Mouse (Mus musculus) lung, embryonic 16.5 days (tissue): ENCODE measurements at regions not wholly inside any gene's neighbourhood (a gene's known extent, or its start where the extent isn't known, plus 50 kb on each side); places are given as distances from the start of the nearest gene placed in this dataset.
"Not testable (repeated sequence)": the region's sequence is repeated elsewhere in the genome, so short reads cannot be mapped to it uniquely, and the experiment has no call there.

Source experiments
- ATAC-seq: fragments of 200-750 bp; cut with Nextera tagmentation; 2 replicates; pipeline ENCODE4 v1.8.0; 2017; ENCODE audit warnings: low read depth, mild to moderate bottlenecking, moderate library complexity
- H3K27ac ChIP-seq: fragments of 300-500 bp; sonication (generic); 2 replicates; pipeline ENCODE4 v1.5.1; 2014; ENCODE audit warnings: mild to moderate bottlenecking, control low read depth, low read length
- H3K27me3 ChIP-seq: fragments of 300-500 bp; sonication (generic); 2 replicates; pipeline ENCODE4 v1.6.1; 2014; ENCODE audit warnings: low read depth, low read length, mixed read lengths; ENCODE audit not compliant: control insufficient read depth, insufficient read depth
- H3K36me3 ChIP-seq: fragments of 300-500 bp; sonication (generic); 2 replicates; pipeline ENCODE4 v1.6.1; 2014; ENCODE audit warnings: low read length; ENCODE audit not compliant: control insufficient read depth, insufficient read depth
- H3K4me1 ChIP-seq: fragments of 300-500 bp; sonication (generic); replicated peaks from 2 replicates; pipeline ENCODE4 v1.6.1; 2014; ENCODE audit warnings: low read length, mixed read lengths; ENCODE audit not compliant: control insufficient read depth, insufficient read depth
- H3K4me2 ChIP-seq: fragments of 300-500 bp; sonication (generic); 2 replicates; pipeline ENCODE4 v1.6.1; 2014; ENCODE audit warnings: low read depth, low read length, control low read depth
- H3K4me3 ChIP-seq: fragments of 300-500 bp; sonication (generic); 2 replicates; pipeline ENCODE4 v1.5.1; 2014; ENCODE audit warnings: mild to moderate bottlenecking, low read length, control low read depth
- H3K9ac ChIP-seq: fragments of 300-500 bp; sonication (generic); 2 replicates; pipeline ENCODE4 v1.6.1; 2014; ENCODE audit warnings: low read length, control low read depth
- H3K9me3 ChIP-seq: fragments of 300-500 bp; sonication (generic); 2 replicates; pipeline ENCODE4 v1.6.1; 2016; ENCODE audit warnings: low read length; ENCODE audit not compliant: control insufficient read depth
- WGBS: fragments of 180-500 bp; shearing (Covaris S2); extraction: QIAGEN DNeasy Blood & Tissue Kit; methylation state at CpG from one replicate; pipeline ENCODE4 v1.1.7; 2014; 5-methylcytosine and 5-hydroxymethylcytosine counted together

GRCm38 (mm10) chr2:79009791-79010190 is 141.9 kb downstream of the Ube2e3 start:
- H3K9me3 ChIP-seq, result no peaks in the 10 kb centered on the region
- H3K4me3 ChIP-seq, result no peak overlapping the region
- no peaks in the 10 kb centered on the region; the same call in 1 of the 2 replicates for H3K4me1 ChIP-seq
- no peaks in the 10 kb centered on the region for H3K27me3 ChIP-seq
- WGBS, result 42% methylated on average over 2 of the region's 2 CpGs
- no peaks in the 10 kb centered on the region for H3K36me3 ChIP-seq
- H3K4me2 ChIP-seq, result no peak overlapping the region
- no peak for ATAC-seq
- no peak overlapping the region for H3K9ac ChIP-seq
- H3K27ac ChIP-seq, result no peak overlapping the region

DNA sequence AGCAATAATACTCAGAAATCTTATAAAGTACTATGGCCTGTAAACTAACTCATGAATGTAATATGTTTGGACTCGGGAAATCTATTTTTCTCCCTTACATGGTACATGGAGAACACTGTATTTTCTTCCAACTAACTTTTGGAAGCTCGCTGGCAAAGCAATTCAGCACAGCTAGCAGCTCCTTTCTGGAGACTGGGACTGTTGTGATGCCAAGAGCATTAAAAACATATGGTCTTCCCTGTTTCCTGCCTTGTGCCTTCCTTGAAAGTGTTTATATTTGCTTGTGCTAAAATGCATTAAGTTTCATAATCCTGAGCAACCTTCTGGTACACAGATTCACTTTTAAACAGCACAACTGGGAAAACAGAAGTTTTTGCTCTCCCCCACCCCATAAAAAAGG is 142.3 kb downstream of the Ube2e3 start:
- no peak overlapping the region for H3K4me3 ChIP-seq
- H3K9me3 ChIP-seq, result no peaks in the 10 kb centered on the region
- H3K4me2 ChIP-seq, result no peak overlapping the region
- no peaks in the 10 kb centered on the region; the same call in 1 of the 2 replicates for H3K4me1 ChIP-seq
- no peaks in the 10 kb centered on the region for H3K36me3 ChIP-seq
- no peak overlapping the region for H3K9ac ChIP-seq
- H3K27ac ChIP-seq, result no peak overlapping the region
- no peaks in the 10 kb centered on the region for H3K27me3 ChIP-seq
- WGBS, result 52% methylated on average over 2 of the region's 2 CpGs
- 0 out of 2 replicates have a peak, but pooled peaks have one; percentile 15 for ATAC-seq

- no peak overlapping the region for H3K4me2 ChIP-seq
- no peaks in the 10 kb centered on the region for H3K36me3 ChIP-seq
- no peak overlapping the region for H3K9ac ChIP-seq
- no peaks in the 10 kb centered on the region for H3K9me3 ChIP-seq
- no peaks in the 10 kb centered on the region for H3K27me3 ChIP-seq
- WGBS, result 60% methylated on average over 4 of the region's 4 CpGs
- H3K4me1 ChIP-seq, result no peaks in the 10 kb centered on the region
- H3K4me3 ChIP-seq, result no peak overlapping the region
- peak; percentile 65 for ATAC-seq
- H3K27ac ChIP-seq, result no peak overlapping the region
These were observed 151.0 kb downstream of the Ube2e3 start for GRCm38 (mm10) chr2:79018732-79019423.

DNA sequence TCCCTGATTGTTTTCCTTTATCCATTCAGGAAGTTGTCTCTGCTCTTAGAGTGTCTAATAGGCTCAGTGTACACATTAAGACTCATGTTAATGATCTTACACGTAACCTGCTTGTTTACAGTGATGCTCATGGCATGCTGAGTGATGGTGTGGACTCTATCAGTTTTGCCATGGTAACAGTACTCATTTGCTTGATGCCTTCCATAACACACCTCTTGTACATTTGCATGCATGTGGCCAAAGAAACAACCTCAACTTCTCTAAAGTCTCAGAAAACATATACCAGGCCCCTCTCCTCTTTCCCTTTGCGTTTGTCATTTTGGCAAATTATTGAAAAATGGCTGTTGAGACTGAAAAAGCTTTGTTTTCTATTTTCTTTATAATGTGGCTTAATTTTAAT is 155.0 kb downstream of the Ube2e3 start:
- Histone ChIP-seq H3K4me2 (no peak overlapping the region), H3K27ac (no peak overlapping the region), H3K27me3 (no peaks in the 10 kb centered on the region), H3K9ac (no peak overlapping the region), H3K9me3 (no peaks in the 10 kb centered on the region), H3K36me3 (no peaks in the 10 kb centered on the region), H3K4me3 (no peak overlapping the region), H3K4me1 (no peaks in the 10 kb centered on the region)
- no peak for ATAC-seq
- WGBS, result 82% methylated on average over 2 of the region's 2 CpGs

- no peak for ATAC-seq
- Histone ChIP-seq H3K9ac (no peak overlapping the region), H3K9me3 (no peaks in the 10 kb centered on the region), H3K4me3 (no peak overlapping the region), H3K27me3 (no peaks in the 10 kb centered on the region), H3K27ac (no peak overlapping the region), H3K4me2 (no peak overlapping the region), H3K4me1 (no peaks in the 10 kb centered on the region), H3K36me3 (no peaks in the 10 kb centered on the region)
- 68% methylated on average over 4 of the region's 4 CpGs for WGBS
These were observed 157.8 kb downstream of the Ube2e3 start for GRCm38 (mm10) chr2:79025678-79026077.

GRCm38 (mm10) chr2:79030990-79031389 is 163.1 kb downstream of the Ube2e3 start:
- no peak overlapping the region for H3K27ac ChIP-seq

DNA sequence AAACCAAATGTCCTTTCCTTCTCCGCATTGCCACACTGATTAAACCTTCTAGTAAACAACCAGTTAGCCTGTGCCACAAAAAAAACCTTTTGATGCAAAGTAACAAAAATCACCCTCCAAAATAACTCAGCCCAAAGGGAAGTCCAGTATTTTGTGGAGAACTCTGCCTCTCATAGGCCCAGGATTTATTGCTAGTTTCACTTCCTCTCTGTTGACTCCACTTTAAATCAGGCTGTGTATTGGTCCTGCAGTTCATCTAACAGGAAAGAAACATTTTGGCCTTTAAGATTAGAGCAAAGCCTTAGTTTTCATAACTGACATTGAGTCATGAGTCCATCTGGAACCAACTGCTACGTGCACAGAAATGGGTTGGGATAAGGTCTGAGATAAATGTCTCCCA is 168.4 kb downstream of the Ube2e3 start:
- no peak overlapping the region for H3K27ac ChIP-seq
- no peak overlapping the region for H3K4me2 ChIP-seq
- H3K27me3 ChIP-seq, result no peaks in the 10 kb centered on the region
- no peaks in the 10 kb centered on the region for H3K36me3 ChIP-seq
- ATAC-seq, result no peak
- peaks cover 5% of the 10 kb centered on the region; the same call in 1 of the 2 replicates for H3K4me1 ChIP-seq
- WGBS, result 75% methylated on average over 2 of the region's 2 CpGs
- no peak overlapping the region for H3K4me3 ChIP-seq
- no peaks in the 10 kb centered on the region for H3K9me3 ChIP-seq
- no peak overlapping the region for H3K9ac ChIP-seq

More at GRCm38 (mm10) chr2:79030990-79031389, 163.1 kb downstream of the Ube2e3 start:
- ATAC-seq, result no peak
- H3K9ac ChIP-seq, result no peak overlapping the region
- no peaks in the 10 kb centered on the region for H3K27me3 ChIP-seq
- H3K4me2 ChIP-seq, result no peak overlapping the region
- no peaks in the 10 kb centered on the region for H3K36me3 ChIP-seq
- no peak overlapping the region for H3K4me3 ChIP-seq
- H3K9me3 ChIP-seq, result no peaks in the 10 kb centered on the region
- no peaks in the 10 kb centered on the region for H3K4me1 ChIP-seq
- WGBS, result 55% methylated on average over 1 of the region's 1 CpGs

GRCm38 (mm10) chr2:79038624-79039023 is 170.7 kb downstream of the Ube2e3 start:
- Histone ChIP-seq H3K36me3 (no peaks in the 10 kb centered on the region), H3K9me3 (no peaks in the 10 kb centered on the region), H3K9ac (no peak overlapping the region), H3K27me3 (no peaks in the 10 kb centered on the region), H3K27ac (no peak overlapping the region), H3K4me1 (peaks cover 5% of the 10 kb centered on the region; the same call in 1 of the 2 replicates), H3K4me2 (no peak overlapping the region), H3K4me3 (no peak overlapping the region)
- 51% methylated on average over 5 of the region's 5 CpGs for WGBS
- ATAC-seq, result no peak

- H3K4me1 ChIP-seq, H3K9me3 ChIP-seq, ATAC-seq, H3K4me3 ChIP-seq, H3K4me2 ChIP-seq, H3K27me3 ChIP-seq, H3K36me3 ChIP-seq, H3K9ac ChIP-seq, H3K27ac ChIP-seq: not testable (repeated sequence)
- WGBS, result 84% methylated on average over 3 of the region's 3 CpGs
These were observed 176.9 kb downstream of the Ube2e3 start for GRCm38 (mm10) chr2:79044804-79045203.
